Mouse (Mus musculus): Measurements from ENCODE around the gene Myh2. TPM values are rescaled to one million over a fixed set of nuclear protein-coding genes. Genes with fewer than 3 reads are reported as not detected.

Gene Myh2
- polyA plus RNA-seq, 1 experiment from 2014 or later: 0.11 TPM

DNA sequence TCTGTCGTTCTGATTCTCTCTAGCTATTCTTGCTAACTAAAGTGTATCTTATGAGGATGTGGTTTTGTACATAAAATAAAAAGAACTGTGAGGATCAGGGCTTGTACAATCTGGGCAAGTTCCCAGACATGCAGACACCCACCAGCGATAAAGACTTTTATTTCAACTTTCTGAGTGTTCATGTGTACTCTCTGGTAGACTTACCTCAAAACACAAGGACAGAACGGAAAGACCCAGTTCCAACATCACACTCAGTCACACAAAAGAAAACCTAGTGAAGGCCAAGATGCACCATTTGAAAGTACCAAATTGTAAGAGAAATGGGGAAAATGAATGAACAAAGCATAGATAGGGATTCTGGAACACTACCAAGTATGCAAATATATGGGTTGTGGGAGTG lies 57.9 kb downstream of the Myh2 start:
- Histone ChIP-seq H3K27ac (no peak overlapping the region), H3K9me3 (0 out of 2 replicates have a peak, but pooled peaks cover 5% of the 10 kb centered on the region), H3K9ac (no peak overlapping the region), H3K4me2 (replicated peaks) (no peak overlapping the region), H3K27me3 (no peaks in the 10 kb centered on the region), H3K4me1 (no peaks in the 10 kb centered on the region), H3K4me3 (no peak overlapping the region), H3K36me3 (no peaks in the 10 kb centered on the region)
- no peak for ATAC-seq (ENCODE audit: low FRiP score, low read depth)
- 85% methylated on average over 3 of the region's 3 CpGs for whole genome bisulfite sequencing

- 80% methylated on average over 5 of the region's 5 CpGs for WGBS
- ATAC-seq (ENCODE audit: low FRiP score, low read depth): no peak
- Histone ChIP-seq H3K4me3 (no peak overlapping the region), H3K27ac (no peak overlapping the region), H3K9ac (no peak overlapping the region), H3K4me1 (no peaks in the 10 kb centered on the region), H3K27me3 (no peaks in the 10 kb centered on the region), H3K9me3 (0 out of 2 replicates have a peak, but pooled peaks cover 5% of the 10 kb centered on the region), H3K36me3 (no peaks in the 10 kb centered on the region), H3K4me2 (replicated peaks) (no peak overlapping the region)
Measured at GRCm38 (mm10) chr11:67229166-67229565, 58.3 kb downstream of the Myh2 start.

DNA sequence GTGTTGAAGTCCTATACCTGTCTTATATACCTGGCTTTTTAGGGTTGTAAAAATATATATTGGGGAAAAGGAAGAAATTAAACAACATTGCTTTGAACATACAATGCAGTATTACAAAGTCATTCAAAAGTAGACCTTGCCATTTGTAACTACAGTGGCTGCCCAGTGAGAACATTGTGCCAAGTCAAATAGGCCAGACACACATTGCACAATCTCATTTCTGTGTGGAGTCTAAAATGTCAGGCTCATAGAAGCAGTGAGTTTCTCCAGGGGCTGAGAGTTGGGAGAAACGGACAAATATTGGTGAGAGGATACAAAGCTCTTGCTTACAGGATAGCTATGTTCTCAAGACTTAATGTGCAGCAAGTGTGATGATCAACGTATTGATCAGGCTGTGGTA lies 59.1 kb downstream of the Myh2 start:
- H3K9ac ChIP-seq: no peak overlapping the region
- ATAC-seq (ENCODE audit: low FRiP score, low read depth): no peak
- no peak overlapping the region for H3K27ac ChIP-seq
- 81% methylated on average over 2 of the region's 2 CpGs for WGBS
- H3K4me1 ChIP-seq: no peaks in the 10 kb centered on the region
- H3K9me3 ChIP-seq: 0 out of 2 replicates have a peak, but pooled peaks cover 5% of the 10 kb centered on the region
- no peaks in the 10 kb centered on the region for H3K36me3 ChIP-seq
- no peak overlapping the region for H3K4me3 ChIP-seq
- H3K4me2 ChIP-seq (replicated peaks): no peak overlapping the region
- H3K27me3 ChIP-seq: no peaks in the 10 kb centered on the region

DNA sequence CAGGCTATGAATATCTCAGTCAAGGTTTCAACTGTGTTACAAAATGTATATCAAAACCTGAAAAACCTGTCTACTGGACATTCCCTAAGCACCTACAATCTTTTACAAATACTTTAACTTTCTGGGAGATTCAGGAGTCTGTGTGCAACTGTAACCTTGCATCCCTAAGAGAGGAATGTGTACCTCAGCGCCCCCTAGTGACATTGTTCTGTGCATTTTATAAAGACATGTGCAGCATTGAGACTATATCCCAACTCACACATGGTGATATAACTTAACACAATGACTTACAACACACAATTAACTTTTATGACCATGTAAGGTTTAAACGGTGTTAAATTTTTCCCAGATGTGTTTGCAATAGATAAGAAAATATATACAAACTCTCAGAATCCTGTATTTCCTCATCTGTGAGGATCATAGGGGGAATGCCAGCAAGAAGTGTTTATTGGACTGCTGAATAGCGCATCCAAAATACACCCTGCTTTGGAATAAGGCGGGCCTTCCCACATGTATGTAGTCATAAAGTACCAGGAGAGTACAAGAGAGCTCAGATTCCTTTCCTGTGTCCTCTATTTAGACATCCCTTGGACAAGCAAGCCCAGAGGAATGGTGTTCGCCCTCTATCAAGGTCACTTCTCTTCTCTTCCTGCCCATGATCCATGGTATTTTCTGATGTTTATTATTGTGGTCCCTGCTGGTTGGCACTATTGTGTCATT lies 65.0 kb downstream of the Myh2 start:
- 52% methylated on average over 5 of the region's 5 CpGs for WGBS
- Histone ChIP-seq H3K4me3 (no peak overlapping the region), H3K9me3 (0 out of 2 replicates have a peak, but pooled peaks cover 5% of the 10 kb centered on the region), H3K27me3 (no peaks in the 10 kb centered on the region), H3K4me1 (peaks cover 4% of the 10 kb centered on the region; the same call in 1 of the 2 replicates), H3K4me2 (replicated peaks) (no peak overlapping the region), H3K36me3 (no peaks in the 10 kb centered on the region), H3K9ac (no peak overlapping the region), H3K27ac (no peak overlapping the region)
- ATAC-seq (ENCODE audit: low FRiP score, low read depth): no peak

GRCm38 (mm10) chr11:67236799-67237198 lies 66.0 kb downstream of the Myh2 start:
- H3K27me3 ChIP-seq: no peaks in the 10 kb centered on the region
- peaks cover 4% of the 10 kb centered on the region; the same call in 1 of the 2 replicates for H3K4me1 ChIP-seq
- no peak overlapping the region for H3K9ac ChIP-seq
- H3K4me2 ChIP-seq (replicated peaks): no peak overlapping the region
- H3K4me3 ChIP-seq: no peak overlapping the region
- H3K36me3 ChIP-seq: no peaks in the 10 kb centered on the region
- H3K9me3 ChIP-seq: 0 out of 2 replicates have a peak, but pooled peaks cover 5% of the 10 kb centered on the region
- no peak for ATAC-seq (ENCODE audit: low FRiP score, low read depth)
- WGBS: 75% methylated on average over 9 of the region's 9 CpGs
- H3K27ac ChIP-seq: no peak overlapping the region

GRCm38 (mm10) chr11:67237481-67238079 lies 66.8 kb downstream of the Myh2 start, which contains the start of gene Myh4:
Myh4 (plus strand) TSS chr11:67238029.
- Histone ChIP-seq H3K9me3 (0 out of 2 replicates have a peak, but pooled peaks cover 2% of the 10 kb centered on the region), H3K4me2 (replicated peaks) (no peak within 1 kb of the TSS), H3K4me3 (no peak within 1 kb of the TSS), H3K27me3 (no peaks in the 10 kb centered on the region), H3K4me1 (peaks cover 4% of the 10 kb centered on the region; the same call in 1 of the 2 replicates), H3K27ac (no peak within 1 kb of the TSS), H3K36me3 (no peaks in the 10 kb centered on the region), H3K9ac (no peak within 1 kb of the TSS)
- WGBS: 67% methylated on average over 5 of the region's 5 CpGs
- ATAC-seq (ENCODE audit: low FRiP score, low read depth): no peak

DNA sequence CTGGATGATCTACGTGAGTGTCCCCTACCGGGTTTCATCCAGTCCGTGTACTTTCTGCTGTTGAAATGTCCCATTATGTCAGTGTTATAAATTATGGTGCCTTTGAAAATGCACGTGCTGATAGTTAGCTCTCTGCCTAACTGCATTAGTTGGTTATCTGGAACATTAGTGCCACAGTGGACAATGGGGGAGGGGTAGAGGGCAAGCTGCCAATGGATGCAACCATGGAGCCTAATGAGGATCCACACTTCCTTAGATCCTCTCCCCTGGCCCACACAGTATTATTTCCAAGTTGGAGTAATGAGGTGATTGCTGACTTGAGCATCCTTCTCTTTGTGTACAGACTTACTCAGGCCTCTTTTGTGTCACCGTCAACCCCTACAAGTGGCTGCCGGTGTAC lies 70.2 kb downstream of the Myh2 start:
- H3K27me3 ChIP-seq: no peaks in the 10 kb centered on the region
- H3K9me3 ChIP-seq: no peaks in the 10 kb centered on the region
- no peak overlapping the region for H3K9ac ChIP-seq
- no peaks in the 10 kb centered on the region for H3K36me3 ChIP-seq
- no peak overlapping the region for H3K4me2 ChIP-seq (replicated peaks)
- WGBS: 84% methylated on average over 6 of the region's 6 CpGs
- ATAC-seq (ENCODE audit: low FRiP score, low read depth): no peak
- H3K27ac ChIP-seq: no peak overlapping the region
- H3K4me3 ChIP-seq: no peak overlapping the region
- H3K4me1 ChIP-seq: peaks cover 4% of the 10 kb centered on the region; the same call in 1 of the 2 replicates

Other genes starting within 250 kb of the Myh2 start
- gene Tmem238l, start 214.4 kb upstream of the Myh2 start, polyA plus RNA-seq (2015; fragmentation: Nextera tagmentation; extraction: Ambion mirVana): not detected in 2 replicates
- gene Tmem220, start 145.9 kb upstream of the Myh2 start, polyA plus RNA-seq (2015; fragmentation: Nextera tagmentation; extraction: Ambion mirVana): 1.6 and 2.1 TPM in 2 replicates
- gene Adprm, start 118.4 kb upstream of the Myh2 start, polyA plus RNA-seq (2015; fragmentation: Nextera tagmentation; extraction: Ambion mirVana): 34.8 and 36.5 TPM in 2 replicates
- 20.0 and 21.3 TPM in 2 replicates for gene Sco1, start 118.4 kb upstream of the Myh2 start, polyA plus RNA-seq (2015; fragmentation: Nextera tagmentation; extraction: Ambion mirVana)
- gene Myh3, start 92.7 kb upstream of the Myh2 start, polyA plus RNA-seq (2015; fragmentation: Nextera tagmentation; extraction: Ambion mirVana): 85.0 and 101 TPM in 2 replicates
- gene Myh1, start 29.0 kb downstream of the Myh2 start, polyA plus RNA-seq (2015; fragmentation: Nextera tagmentation; extraction: Ambion mirVana): 1.6 and 2.1 TPM in 2 replicates
- gene Myh4, start 67.0 kb downstream of the Myh2 start, polyA plus RNA-seq (2015; fragmentation: Nextera tagmentation; extraction: Ambion mirVana): 0.20 and 0.23 TPM in 2 replicates
- gene Myh8, start 106.1 kb downstream of the Myh2 start, polyA plus RNA-seq (2015; fragmentation: Nextera tagmentation; extraction: Ambion mirVana): 23.9 and 27.5 TPM in 2 replicates
- 0.26 and 0.38 TPM in 2 replicates for gene Myh13, start 150.6 kb downstream of the Myh2 start, polyA plus RNA-seq (2015; fragmentation: Nextera tagmentation; extraction: Ambion mirVana)